Mouse (Mus musculus): ENCODE data around the gene Vmn1r59.
"Not testable (repeated sequence)": the region's sequence is repeated elsewhere in the genome, so short reads cannot be mapped to it uniquely, and the experiment has no call there.

Gene Vmn1r59

DNA sequence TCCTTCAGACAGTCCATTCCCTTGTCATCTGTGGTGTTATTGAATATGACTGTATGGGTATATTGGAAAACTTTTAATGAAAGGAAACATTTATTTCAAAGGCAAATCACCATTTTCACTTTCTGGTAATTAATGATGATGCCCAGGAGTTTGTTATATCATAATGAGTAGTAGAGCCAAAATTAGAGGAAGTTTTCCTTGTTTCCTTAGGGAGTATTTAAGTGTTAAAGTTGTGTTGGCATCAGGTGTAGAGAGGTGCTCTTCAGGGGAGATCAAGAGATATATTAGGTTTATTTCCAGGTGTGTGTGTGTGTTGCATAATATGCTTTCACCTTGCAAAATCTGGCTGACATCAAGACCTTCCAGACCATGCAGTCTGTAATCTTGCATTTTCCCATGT lies at the start of gene Vmn1r59:
Vmn1r59 (minus strand) TSS at position 101 of the 400 bp plus-strand sequence.
- no peak for DNase-seq

DNA sequence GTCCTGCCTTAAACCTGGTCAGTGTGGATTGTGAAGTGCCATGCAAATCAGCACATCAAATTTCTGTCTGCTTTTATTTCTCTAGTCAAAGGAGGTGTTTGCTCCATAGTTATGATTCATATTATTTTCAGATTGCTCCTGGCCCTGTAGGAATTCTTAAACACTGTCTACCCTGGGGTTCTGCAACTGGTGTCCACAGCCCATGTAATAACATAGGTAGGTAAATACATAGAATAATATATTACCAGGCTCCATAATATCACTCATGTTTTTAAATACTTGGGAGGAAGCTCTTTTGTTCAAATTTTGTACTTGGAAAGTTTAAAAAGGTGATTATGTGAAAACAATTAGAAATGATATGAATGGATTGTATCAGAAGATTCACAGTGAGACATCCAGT lies 37.3 kb upstream of the Vmn1r59 start, which contains the start of gene Vmn2r28:
Vmn2r28 (minus strand) TSS at position 101 of the 400 bp plus-strand sequence.
- DNase-seq: not testable (repeated sequence)

DNA sequence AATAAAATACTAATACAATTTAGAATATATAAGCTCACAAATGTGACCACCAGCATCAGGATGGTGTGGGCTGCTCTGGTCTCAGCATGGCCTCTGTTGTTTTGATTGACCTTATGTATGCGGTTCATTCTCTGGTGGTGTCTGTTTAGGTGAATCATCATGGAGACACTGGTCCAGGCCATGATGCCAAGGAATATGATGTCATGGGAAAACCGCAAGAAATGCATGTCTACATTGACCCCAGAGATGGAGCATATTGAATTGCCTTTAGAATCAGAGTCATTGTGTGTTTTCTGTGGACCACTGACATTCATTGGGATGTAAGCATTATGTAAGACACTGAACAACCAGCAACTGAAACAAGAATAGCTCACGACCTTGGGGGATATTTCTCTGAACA lies 2.6 kb downstream of the Vmn1r59 start:
- DNase-seq: not testable (repeated sequence)

DNA sequence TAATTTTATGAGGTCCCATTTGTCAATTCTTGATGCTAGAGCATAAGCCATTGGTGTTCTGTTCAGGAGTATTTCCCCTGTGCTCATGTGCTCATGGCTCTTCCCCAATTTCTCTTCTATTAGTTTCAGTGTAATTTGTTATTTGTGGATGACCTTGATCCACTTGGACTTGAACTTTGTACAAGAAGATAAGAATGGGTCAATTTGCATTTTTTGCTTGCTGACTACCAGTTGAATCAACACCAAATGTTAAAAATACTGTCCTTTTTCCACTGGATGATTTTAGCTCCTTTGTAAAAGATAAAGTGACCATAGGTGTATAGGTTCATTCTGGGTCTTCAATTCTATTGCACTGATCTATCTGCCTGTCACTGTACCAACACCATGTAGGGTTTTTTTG lies 7.9 kb downstream of the Vmn1r59 start:
- DNase-seq: no peak

DNA sequence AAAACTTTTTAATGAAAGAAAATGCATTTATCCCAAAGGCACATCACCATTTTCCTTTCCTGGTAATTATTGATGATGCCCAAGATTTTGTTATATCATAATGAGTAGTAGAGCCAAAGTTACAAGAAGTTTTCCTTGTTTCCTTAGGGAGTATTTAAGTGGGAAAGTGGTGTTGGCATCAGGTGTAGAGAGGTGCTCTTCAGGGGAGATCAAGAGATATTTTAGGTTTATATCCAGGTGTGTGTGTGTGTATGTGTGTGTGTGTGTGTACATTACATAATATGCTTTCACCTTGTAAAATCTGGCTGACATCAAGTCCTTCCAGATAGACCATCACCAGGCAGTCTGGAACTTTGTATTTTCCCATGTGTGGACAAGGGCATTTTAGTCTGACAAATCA lies 43.3 kb downstream of the Vmn1r59 start, which contains the start of gene Vmn1r58:
Vmn1r58 (minus strand) TSS at position 101 of the 400 bp plus-strand sequence.
- not testable (repeated sequence) for DNase-seq

DNA sequence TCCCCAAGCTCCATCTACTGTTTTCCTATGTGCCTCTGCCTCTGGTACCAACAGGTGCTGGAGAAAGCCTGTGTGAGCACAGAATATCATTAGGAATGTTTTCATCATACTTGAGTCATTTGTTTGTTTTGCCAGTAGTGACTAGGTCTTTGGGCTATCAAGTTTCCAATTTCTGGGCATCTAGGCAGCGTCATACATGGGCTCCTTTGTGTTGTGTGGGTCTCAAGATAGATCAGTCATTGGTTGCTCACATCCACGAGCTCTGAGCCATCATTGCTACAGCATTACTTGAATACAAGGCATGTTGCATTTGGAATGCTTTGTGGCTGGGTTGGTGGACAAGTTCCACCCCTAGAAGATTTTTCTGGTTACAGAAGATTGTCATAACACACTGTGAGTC lies 50.4 kb downstream of the Vmn1r59 start:
- DNase-seq: no peak
